Mouse (Mus musculus): Measurements from ENCODE around the gene Gpr108.

Gene Gpr108

GRCm38 (mm10) chr17:57214676-57215387 is 33.4 kb downstream of the Gpr108 start:
- in situ Hi-C loops (cut with MboI): loop anchor here (10.0 kb wide), 1 partner anchor 120 kb away; no protein-coding TSS in a partner anchor

GRCm38 (mm10) chr17:57211501-57211900 is 36.7 kb downstream of the Gpr108 start:
- in situ Hi-C loops (cut with MboI): loop anchor here (10.0 kb wide), 1 partner anchor 123 kb away; no protein-coding TSS in a partner anchor

DNA sequence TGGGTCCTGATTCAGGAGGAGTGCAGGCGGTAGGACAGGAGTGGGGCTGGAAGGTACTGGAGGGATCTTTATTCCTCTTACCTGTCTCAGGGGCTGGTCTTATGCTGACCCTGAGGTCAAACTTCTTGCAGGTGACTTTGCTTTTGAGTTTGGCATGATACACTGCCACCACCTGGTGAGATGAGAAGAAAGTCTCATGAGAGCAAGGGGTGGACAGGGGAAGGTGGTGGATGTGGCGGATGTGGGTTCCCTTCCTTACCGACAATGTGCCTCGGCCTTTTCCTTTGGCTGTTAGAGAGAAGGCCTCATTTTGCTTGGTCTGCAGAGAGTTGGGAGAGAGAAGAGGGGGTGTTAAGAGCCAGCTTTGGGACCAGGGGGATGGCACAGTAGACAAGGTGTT is 38.9 kb downstream of the Gpr108 start:
- in situ Hi-C loops (cut with MboI): no loop called here

GRCm38 (mm10) chr17:57207938-57208337 is 40.3 kb downstream of the Gpr108 start:
- in situ Hi-C loops (cut with MboI): no loop called here

GRCm38 (mm10) chr17:57201841-57202724 is 46.2 kb downstream of the Gpr108 start:
- in situ Hi-C loops (cut with MboI): no loop called here

GRCm38 (mm10) chr17:57198252-57198651 is 50.0 kb downstream of the Gpr108 start:
- in situ Hi-C loops (cut with MboI): no loop called here

GRCm38 (mm10) chr17:57195326-57196010 is 52.8 kb downstream of the Gpr108 start:
- in situ Hi-C loops (cut with MboI): no loop called here

- in situ Hi-C loops (cut with MboI): no loop called here
Measured at GRCm38 (mm10) chr17:57194771-57195170, 53.5 kb downstream of the Gpr108 start.

- in situ Hi-C loops (cut with MboI): no loop called here
Measured at GRCm38 (mm10) chr17:57194041-57194507, 54.2 kb downstream of the Gpr108 start, which contains the start of gene Tnfsf14. Tnfsf14 (minus strand) TSS chr17:57194177.

DNA sequence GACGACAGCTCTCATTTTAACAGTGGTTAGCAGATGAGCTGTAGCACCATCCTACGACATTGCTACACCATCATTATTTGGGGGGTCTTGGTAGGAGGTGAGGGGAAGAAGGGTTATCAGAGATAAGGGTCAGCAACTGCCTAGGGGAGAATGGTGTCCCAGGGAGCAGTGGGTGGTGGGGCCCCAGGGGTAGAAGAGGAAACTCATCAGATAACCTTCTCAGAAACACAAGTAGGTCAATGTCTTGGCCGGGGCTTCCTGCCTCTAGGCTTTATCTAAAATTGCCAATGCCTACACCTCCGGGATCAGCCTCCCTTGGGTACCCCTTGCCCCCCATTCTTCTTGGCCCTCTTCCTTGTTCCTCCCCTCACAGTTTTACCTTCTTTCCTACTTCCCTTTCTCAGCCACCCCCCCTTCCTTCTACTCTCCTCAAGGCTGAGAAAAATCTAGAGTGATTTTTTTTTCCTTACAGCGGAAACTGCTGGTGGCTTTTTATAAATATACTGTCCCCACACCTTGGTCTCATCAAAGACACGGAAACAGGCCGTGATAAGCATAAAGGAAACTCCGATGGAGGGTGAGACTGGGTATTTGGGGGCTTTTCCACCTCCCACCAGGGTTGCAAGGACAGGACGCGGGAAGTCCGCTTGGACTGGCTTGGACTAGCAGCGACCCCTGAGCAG is 59.6 kb downstream of the Gpr108 start:
- in situ Hi-C loops (cut with MboI): no loop called here

DNA sequence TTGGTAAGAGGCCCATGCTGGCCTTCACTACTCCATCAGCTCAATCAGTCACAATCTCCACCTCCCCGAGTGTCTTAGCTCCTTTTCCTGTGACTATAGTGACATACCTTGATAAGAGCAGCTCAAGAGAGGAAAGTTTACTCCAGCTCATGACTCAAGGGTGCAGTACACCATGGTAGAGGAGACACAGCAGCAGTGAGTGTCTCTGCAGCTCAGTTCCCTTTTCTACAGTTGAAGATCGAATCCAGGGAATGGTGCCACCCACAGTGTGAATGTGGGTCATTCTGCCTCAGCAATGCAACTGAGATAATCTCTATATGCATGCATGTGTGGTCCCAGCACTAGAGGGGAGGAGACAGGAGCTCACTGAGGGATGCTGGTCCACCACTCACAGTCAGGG is 62.6 kb downstream of the Gpr108 start:
- in situ Hi-C loops (cut with MboI): no loop called here
